Mouse (Mus musculus): Measurements from ENCODE around the gene Haghl. TPM values are rescaled to one million over a fixed set of nuclear protein-coding genes. Genes with fewer than 3 reads are reported as not detected.
"Not testable (repeated sequence)": the region's sequence is repeated elsewhere in the genome, so short reads cannot be mapped to it uniquely, and the experiment has no call there.

The Haghl gene
- polyA plus RNA-seq, 1 experiment from 2014 or later = 58.7 TPM

DNA sequence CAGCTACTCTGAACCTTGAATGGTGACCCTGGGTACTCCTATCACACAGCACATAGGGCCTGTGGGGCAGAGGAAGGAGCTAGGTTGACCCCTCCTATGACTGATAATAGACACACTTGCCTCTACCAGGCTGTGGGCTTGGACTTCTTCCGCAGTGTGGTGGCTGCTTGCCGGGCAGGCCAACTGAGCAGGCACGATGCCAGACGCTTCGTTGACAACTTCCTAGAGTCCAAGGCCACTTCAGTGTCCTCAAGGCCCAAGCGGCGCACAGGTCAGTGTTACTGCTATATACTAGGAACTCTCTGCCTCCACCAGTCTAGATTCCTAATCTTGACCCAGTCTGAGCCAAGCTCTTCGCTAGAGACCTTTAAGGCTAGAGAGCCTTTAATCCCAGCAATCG lies 41.6 kb downstream of the Haghl start:
- WGBS = 92% methylated on average over 9 of the region's 9 CpGs
- no peaks in the 10 kb centered on the region for H3K4me1 ChIP-seq (ENCODE audit: control insufficient read depth, insufficient read depth, low read length)
- no peak overlapping the region for H3K9ac ChIP-seq (replicated peaks; ENCODE audit: low read length)
- H3K27ac ChIP-seq (replicated peaks; ENCODE audit: low read depth, low read length) = no peak overlapping the region
- no peaks in the 10 kb centered on the region for H3K9me3 ChIP-seq (replicated peaks; ENCODE audit: control insufficient read depth, low read length)
- H3K27me3 ChIP-seq (ENCODE audit: control insufficient read depth, insufficient read depth, low read length) = no peaks in the 10 kb centered on the region
- no peak for DNase-seq (ENCODE audit: low spot score)
- no peak overlapping the region for H3K4me2 ChIP-seq (ENCODE audit: low read depth, low read length)
- no peak overlapping the region for H3K4me3 ChIP-seq (ENCODE audit: low read depth, low read length)
- H3K36me3 ChIP-seq (replicated peaks; ENCODE audit: control insufficient read depth, insufficient read depth, low read depth, low read length) = no peaks in the 10 kb centered on the region
- no peak for ATAC-seq (replicated peaks; ENCODE audit: insufficient number of reproducible peaks, low FRiP score, low TSS enrichment, low read depth)

GRCm38 (mm10) chr17:25741471-25741870 lies 44.0 kb downstream of the Haghl start:
- H3K27ac ChIP-seq (replicated peaks; ENCODE audit: low read depth, low read length); ATAC-seq (replicated peaks; ENCODE audit: insufficient number of reproducible peaks, low FRiP score, low TSS enrichment, low read depth); H3K4me3 ChIP-seq (ENCODE audit: low read depth, low read length); H3K4me2 ChIP-seq (ENCODE audit: low read depth, low read length); DNase-seq (ENCODE audit: low spot score); H3K27me3 ChIP-seq (ENCODE audit: control insufficient read depth, insufficient read depth, low read length); H3K36me3 ChIP-seq (replicated peaks; ENCODE audit: control insufficient read depth, insufficient read depth, low read depth, low read length); H3K9me3 ChIP-seq (replicated peaks; ENCODE audit: control insufficient read depth, low read length); H3K4me1 ChIP-seq (ENCODE audit: control insufficient read depth, insufficient read depth, low read length); H3K9ac ChIP-seq (replicated peaks; ENCODE audit: low read length): not testable (repeated sequence)
- 75% methylated on average over 12 of the region's 12 CpGs for WGBS

GRCm38 (mm10) chr17:25738861-25739260 lies 46.6 kb downstream of the Haghl start:
- no peak overlapping the region for H3K4me2 ChIP-seq (ENCODE audit: low read depth, low read length)

GRCm38 (mm10) chr17:25735745-25736144 lies 49.7 kb downstream of the Haghl start, which contains the start of gene Mslnl:
Gene Mslnl (plus strand): TSS chr17:25736042.
- ATAC-seq (replicated peaks; ENCODE audit: insufficient number of reproducible peaks, low FRiP score, low TSS enrichment, low read depth) (no peak), DNase-seq (ENCODE audit: low spot score) (no peak)
- Histone ChIP-seq H3K27ac (replicated peaks; ENCODE audit: low read depth, low read length) (no peak within 1 kb of the TSS), H3K9me3 (replicated peaks; ENCODE audit: control insufficient read depth, low read length) (no peaks in the 10 kb centered on the region), H3K36me3 (replicated peaks; ENCODE audit: control insufficient read depth, insufficient read depth, low read depth, low read length) (no peaks in the 10 kb centered on the region), H3K4me1 (ENCODE audit: control insufficient read depth, insufficient read depth, low read length) (no peaks in the 10 kb centered on the region), H3K4me3 (ENCODE audit: low read depth, low read length) (no peak within 1 kb of the TSS), H3K4me2 (ENCODE audit: low read depth, low read length) (no peak within 1 kb of the TSS), H3K27me3 (ENCODE audit: control insufficient read depth, insufficient read depth, low read length) (no peaks in the 10 kb centered on the region), H3K9ac (replicated peaks; ENCODE audit: low read length) (no peak within 1 kb of the TSS)
- WGBS = 67% methylated on average over 3 of the region's 3 CpGs

More at GRCm38 (mm10) chr17:25738861-25739260, 46.6 kb downstream of the Haghl start:
- no peaks in the 10 kb centered on the region for H3K4me1 ChIP-seq (ENCODE audit: control insufficient read depth, insufficient read depth, low read length)
- no peaks in the 10 kb centered on the region for H3K36me3 ChIP-seq (replicated peaks; ENCODE audit: control insufficient read depth, insufficient read depth, low read depth, low read length)
- no peaks in the 10 kb centered on the region for H3K27me3 ChIP-seq (ENCODE audit: control insufficient read depth, insufficient read depth, low read length)
- H3K9ac ChIP-seq (replicated peaks; ENCODE audit: low read length) = no peak overlapping the region
- H3K9me3 ChIP-seq (replicated peaks; ENCODE audit: control insufficient read depth, low read length) = no peaks in the 10 kb centered on the region
- DNase-seq (ENCODE audit: low spot score) = no peak
- WGBS = 82% methylated on average over 7 of the region's 7 CpGs
- no peak for ATAC-seq (replicated peaks; ENCODE audit: insufficient number of reproducible peaks, low FRiP score, low TSS enrichment, low read depth)
- H3K27ac ChIP-seq (replicated peaks; ENCODE audit: low read depth, low read length) = no peak overlapping the region
- no peak overlapping the region for H3K4me3 ChIP-seq (ENCODE audit: low read depth, low read length)

GRCm38 (mm10) chr17:25735246-25735645 lies 50.2 kb downstream of the Haghl start:
- WGBS = 84% methylated on average over 5 of the region's 5 CpGs
- no peaks in the 10 kb centered on the region for H3K36me3 ChIP-seq (replicated peaks; ENCODE audit: control insufficient read depth, insufficient read depth, low read depth, low read length)
- H3K4me1 ChIP-seq (ENCODE audit: control insufficient read depth, insufficient read depth, low read length) = no peaks in the 10 kb centered on the region
- H3K9ac ChIP-seq (replicated peaks; ENCODE audit: low read length) = no peak overlapping the region
- no peak overlapping the region for H3K4me3 ChIP-seq (ENCODE audit: low read depth, low read length)
- ATAC-seq (replicated peaks; ENCODE audit: insufficient number of reproducible peaks, low FRiP score, low TSS enrichment, low read depth) = no peak
- H3K4me2 ChIP-seq (ENCODE audit: low read depth, low read length) = no peak overlapping the region
- no peaks in the 10 kb centered on the region for H3K9me3 ChIP-seq (replicated peaks; ENCODE audit: control insufficient read depth, low read length)
- DNase-seq (ENCODE audit: low spot score) = no peak
- no peak overlapping the region for H3K27ac ChIP-seq (replicated peaks; ENCODE audit: low read depth, low read length)
- no peaks in the 10 kb centered on the region for H3K27me3 ChIP-seq (ENCODE audit: control insufficient read depth, insufficient read depth, low read length)

DNA sequence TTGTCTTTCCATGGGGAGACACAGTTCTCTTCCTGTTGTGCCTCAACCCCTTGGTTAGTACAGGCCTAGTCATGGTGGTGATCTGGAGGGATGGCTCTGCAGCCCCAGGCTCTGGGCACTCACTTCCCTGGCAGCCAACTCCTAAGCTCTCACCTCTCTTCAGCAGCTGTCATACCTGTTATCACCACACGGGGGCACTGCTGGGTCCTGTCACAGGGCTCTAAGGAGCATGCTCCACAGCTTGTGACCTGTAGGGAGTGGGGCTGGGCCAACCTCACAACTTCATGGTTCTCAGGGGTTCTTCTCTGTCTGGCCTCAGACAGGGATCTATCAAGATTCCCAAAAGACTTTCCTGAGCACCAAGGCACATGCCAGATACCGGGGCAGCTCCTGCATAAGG lies 53.4 kb downstream of the Haghl start:
- WGBS = 19% methylated on average over 2 of the region's 2 CpGs
- ATAC-seq (replicated peaks; ENCODE audit: insufficient number of reproducible peaks, low FRiP score, low TSS enrichment, low read depth) = no peak
- no peak overlapping the region for H3K27ac ChIP-seq (replicated peaks; ENCODE audit: low read depth, low read length)

More for the DNA sequence above, 53.4 kb downstream of the Haghl start:
- no peak overlapping the region for H3K9ac ChIP-seq (replicated peaks; ENCODE audit: low read length)
- no peaks in the 10 kb centered on the region for H3K36me3 ChIP-seq (replicated peaks; ENCODE audit: control insufficient read depth, insufficient read depth, low read depth, low read length)
- no peak overlapping the region for H3K4me2 ChIP-seq (ENCODE audit: low read depth, low read length)
- DNase-seq (ENCODE audit: low spot score) = peak; percentile 92
- no peaks in the 10 kb centered on the region for H3K4me1 ChIP-seq (ENCODE audit: control insufficient read depth, insufficient read depth, low read length)
- no peak overlapping the region for H3K4me3 ChIP-seq (ENCODE audit: low read depth, low read length)
- no peaks in the 10 kb centered on the region for H3K27me3 ChIP-seq (ENCODE audit: control insufficient read depth, insufficient read depth, low read length)
- no peaks in the 10 kb centered on the region for H3K9me3 ChIP-seq (replicated peaks; ENCODE audit: control insufficient read depth, low read length)

Small RNA genes within 50 kb of the gene (microRNA-seq; reads per million reads assigned to microRNA genes)
- gene Gm25083 (ENCODE audit: borderline number of aligned reads) (not detected), gene Mir3082 (ENCODE audit: borderline number of aligned reads) (not detected), gene Mir6966 (ENCODE audit: borderline number of aligned reads) (not detected)

Other genes with a start within 250 kb of the Haghl start
- 6.2 and 9.5 TPM in 2 replicates for gene Sox8, start 215.0 kb downstream of the Haghl start, polyA plus RNA-seq (2014; fragmentation: Nextera tagmentation; extraction: Ambion mirVana)
- gene Lmf1, start 206.6 kb downstream of the Haghl start, polyA plus RNA-seq (2014; fragmentation: Nextera tagmentation; extraction: Ambion mirVana) = 24.9 and 25.7 TPM in 2 replicates
- gene Gng13, start 68.5 kb downstream of the Haghl start, polyA plus RNA-seq (2014; fragmentation: Nextera tagmentation; extraction: Ambion mirVana) = 1.7 and 2.4 TPM in 2 replicates
- 17.7 and 21.2 TPM in 2 replicates for gene Chtf18, start 58.3 kb downstream of the Haghl start, polyA plus RNA-seq (2014; fragmentation: Nextera tagmentation; extraction: Ambion mirVana)
- 18.7 and 19.4 TPM in 2 replicates for gene Rpusd1, start 58.0 kb downstream of the Haghl start, polyA plus RNA-seq (2014; fragmentation: Nextera tagmentation; extraction: Ambion mirVana)
- gene Mslnl, start 49.6 kb downstream of the Haghl start, polyA plus RNA-seq (2014; fragmentation: Nextera tagmentation; extraction: Ambion mirVana) = 0.10 TPM in 1 of 2 replicates, not detected in the other
- gene Msln, start 31.3 kb downstream of the Haghl start, polyA plus RNA-seq (2014; fragmentation: Nextera tagmentation; extraction: Ambion mirVana) = 0.63 TPM in 1 of 2 replicates, not detected in the other
- gene Narfl, start 11.9 kb downstream of the Haghl start, polyA plus RNA-seq (2014; fragmentation: Nextera tagmentation; extraction: Ambion mirVana) = 23.8 and 24.5 TPM in 2 replicates
- not detected in 2 replicates for gene Ccdc78, start 907 bp upstream of the Haghl start, polyA plus RNA-seq (2014; fragmentation: Nextera tagmentation; extraction: Ambion mirVana)
- 58.4 and 62.9 TPM in 2 replicates for gene Fam173a, start 7.2 kb upstream of the Haghl start, polyA plus RNA-seq (2014; fragmentation: Nextera tagmentation; extraction: Ambion mirVana)
- not detected in 2 replicates for gene AC134908.4, start 10.0 kb upstream of the Haghl start, polyA plus RNA-seq (2014; fragmentation: Nextera tagmentation; extraction: Ambion mirVana)
- 13.4 and 15.6 TPM in 2 replicates for gene Metrn, start 11.5 kb upstream of the Haghl start, polyA plus RNA-seq (2014; fragmentation: Nextera tagmentation; extraction: Ambion mirVana)
- 3.9 and 4.2 TPM in 2 replicates for gene Fbxl16, start 23.4 kb upstream of the Haghl start, polyA plus RNA-seq (2014; fragmentation: Nextera tagmentation; extraction: Ambion mirVana)
- gene Wdr24, start 38.0 kb upstream of the Haghl start, polyA plus RNA-seq (2014; fragmentation: Nextera tagmentation; extraction: Ambion mirVana) = 24.5 and 26.9 TPM in 2 replicates
- 42.0 and 47.7 TPM in 2 replicates for gene Jmjd8, start 43.2 kb upstream of the Haghl start, polyA plus RNA-seq (2014; fragmentation: Nextera tagmentation; extraction: Ambion mirVana)
- gene Stub1, start 47.7 kb upstream of the Haghl start, polyA plus RNA-seq (2014; fragmentation: Nextera tagmentation; extraction: Ambion mirVana) = 323 and 352 TPM in 2 replicates
- 1.1 and 1.5 TPM in 2 replicates for gene Rhbdl1, start 51.6 kb upstream of the Haghl start, polyA plus RNA-seq (2014; fragmentation: Nextera tagmentation; extraction: Ambion mirVana)
- gene Gm20683, start 56.1 kb upstream of the Haghl start, polyA plus RNA-seq (2014; fragmentation: Nextera tagmentation; extraction: Ambion mirVana) = 0.36 and 1.2 TPM in 2 replicates
- 7.1 and 9.7 TPM in 2 replicates for gene Rhot2, start 59.2 kb upstream of the Haghl start, polyA plus RNA-seq (2014; fragmentation: Nextera tagmentation; extraction: Ambion mirVana)
- 14.7 and 15.1 TPM in 2 replicates for gene Wdr90, start 75.8 kb upstream of the Haghl start, polyA plus RNA-seq (2014; fragmentation: Nextera tagmentation; extraction: Ambion mirVana)
- 7.3 and 9.5 TPM in 2 replicates for gene Mcrip2, start 83.1 kb upstream of the Haghl start, polyA plus RNA-seq (2014; fragmentation: Nextera tagmentation; extraction: Ambion mirVana)
- 49.8 and 63.3 TPM in 2 replicates for gene Mettl26, start 89.4 kb upstream of the Haghl start, polyA plus RNA-seq (2014; fragmentation: Nextera tagmentation; extraction: Ambion mirVana)
- 0.63 and 0.87 TPM in 2 replicates for gene Wfikkn1, start 95.2 kb upstream of the Haghl start, polyA plus RNA-seq (2014; fragmentation: Nextera tagmentation; extraction: Ambion mirVana)
- 17.6 and 18.7 TPM in 2 replicates for gene Rab40c, start 134.1 kb upstream of the Haghl start, polyA plus RNA-seq (2014; fragmentation: Nextera tagmentation; extraction: Ambion mirVana)
- gene Pigq, start 159.3 kb upstream of the Haghl start, polyA plus RNA-seq (2014; fragmentation: Nextera tagmentation; extraction: Ambion mirVana) = 40.2 and 41.4 TPM in 2 replicates
- 0.15 TPM in 1 of 2 replicates, not detected in the other for gene Nhlrc4, start 159.3 kb upstream of the Haghl start, polyA plus RNA-seq (2014; fragmentation: Nextera tagmentation; extraction: Ambion mirVana)
- 0.15 and 0.49 TPM in 2 replicates for gene A930017K11Rik, start 166.9 kb upstream of the Haghl start, polyA plus RNA-seq (2014; fragmentation: Nextera tagmentation; extraction: Ambion mirVana)
- 17.4 and 20.2 TPM in 2 replicates for gene Capn15, start 200.1 kb upstream of the Haghl start, polyA plus RNA-seq (2014; fragmentation: Nextera tagmentation; extraction: Ambion mirVana)